Mouse (Mus musculus): Measurements from ENCODE around the gene Slc38a10.

The Slc38a10 gene

GRCm38 (mm10) chr11:120140255-120140654, 10.9 kb downstream of the Slc38a10 start:
- DNase-seq (ENCODE audit: low read depth, low spot score) = no peak

DNA sequence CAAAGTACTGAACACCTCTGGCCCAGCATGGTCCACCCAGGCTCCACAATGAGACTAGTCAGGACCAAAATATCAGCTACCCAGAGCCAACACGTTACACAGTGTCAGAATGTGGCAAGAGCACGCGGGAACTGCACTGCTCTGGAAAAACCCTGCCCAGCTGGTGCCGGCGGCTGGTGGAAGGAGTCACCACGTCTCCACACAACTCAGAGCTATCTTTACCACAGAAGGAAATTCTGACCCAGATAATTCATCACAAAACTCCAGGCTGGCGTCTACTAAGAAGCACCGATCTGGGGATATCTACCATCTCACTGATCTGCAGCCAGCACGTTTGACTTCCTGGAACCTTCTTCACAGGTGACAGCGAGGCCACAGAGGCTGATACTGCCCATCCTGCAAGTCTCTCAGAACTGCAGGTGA, 11.8 kb downstream of the Slc38a10 start:
- DNase-seq (ENCODE audit: low read depth, low spot score) = no peak

DNA sequence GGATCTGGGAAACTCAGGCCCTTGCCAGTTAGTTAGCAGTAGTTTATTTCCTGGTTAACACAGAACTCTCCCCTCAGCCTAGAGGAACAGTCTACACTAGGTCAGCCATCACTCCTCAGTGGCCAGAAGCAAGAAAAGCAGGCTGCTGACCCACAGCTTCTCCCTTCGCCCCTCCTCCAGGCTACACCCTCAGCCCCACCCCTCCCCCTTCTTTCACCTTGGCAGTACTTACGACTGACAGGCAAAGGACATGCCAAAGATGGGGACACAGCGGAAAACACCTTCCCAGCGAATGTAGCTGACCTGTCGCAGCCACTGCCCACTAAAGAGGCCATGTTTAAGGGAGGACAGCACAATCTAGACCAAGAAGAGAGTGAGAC, 13.5 kb downstream of the Slc38a10 start:
- no peak for DNase-seq (ENCODE audit: low read depth, low spot score)

- no peak for DNase-seq (ENCODE audit: low read depth, low spot score)
These were observed 14.1 kb downstream of the Slc38a10 start for GRCm38 (mm10) chr11:120136796-120137624.

- no peak for DNase-seq (ENCODE audit: low read depth, low spot score)
These were observed 15.0 kb downstream of the Slc38a10 start for GRCm38 (mm10) chr11:120136195-120136594.

GRCm38 (mm10) chr11:120134847-120135530, 16.2 kb downstream of the Slc38a10 start:
- DNase-seq (ENCODE audit: low read depth, low spot score) = no peak

DNA sequence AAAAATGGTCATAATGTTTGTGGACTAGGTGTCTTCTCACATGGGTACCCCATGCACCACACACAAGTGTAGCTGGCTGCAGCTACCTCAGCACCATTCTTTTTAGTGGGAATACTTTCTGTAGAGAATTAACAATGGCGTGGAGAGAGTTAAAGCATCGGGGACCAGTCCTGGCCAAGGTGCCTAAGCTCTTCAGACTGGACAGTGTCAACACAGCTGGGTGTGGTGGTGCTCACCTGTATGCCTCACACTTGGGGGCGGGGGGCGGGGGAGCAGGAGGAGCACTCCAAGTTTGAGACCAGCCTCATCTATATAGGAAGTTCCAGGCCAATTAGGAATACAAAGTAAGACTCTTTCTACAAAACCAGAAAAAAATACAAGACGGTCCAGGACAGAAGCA, 17.0 kb downstream of the Slc38a10 start:
- DNase-seq (ENCODE audit: low read depth, low spot score) = no peak

DNA sequence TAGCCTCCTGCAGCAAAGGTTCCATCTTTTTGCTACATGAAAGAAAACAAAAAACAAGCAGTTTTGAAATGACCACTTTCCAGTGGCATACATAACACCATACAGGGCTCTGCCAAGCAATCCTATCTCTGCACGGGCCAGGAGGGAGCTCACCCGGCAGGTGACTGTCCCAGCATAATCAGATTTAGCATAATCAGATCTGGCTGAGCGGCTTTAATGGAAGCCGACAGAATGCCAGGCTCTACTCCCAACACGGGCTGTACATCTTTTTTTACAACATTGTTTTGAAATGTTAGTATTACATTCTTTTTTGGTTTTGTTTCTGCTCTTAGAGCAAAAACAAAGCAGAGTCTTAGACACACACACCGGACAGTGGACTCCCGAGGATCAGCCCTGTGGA, 21.9 kb downstream of the Slc38a10 start:
- DNase-seq (ENCODE audit: low read depth, low spot score) = peak; percentile 75

DNA sequence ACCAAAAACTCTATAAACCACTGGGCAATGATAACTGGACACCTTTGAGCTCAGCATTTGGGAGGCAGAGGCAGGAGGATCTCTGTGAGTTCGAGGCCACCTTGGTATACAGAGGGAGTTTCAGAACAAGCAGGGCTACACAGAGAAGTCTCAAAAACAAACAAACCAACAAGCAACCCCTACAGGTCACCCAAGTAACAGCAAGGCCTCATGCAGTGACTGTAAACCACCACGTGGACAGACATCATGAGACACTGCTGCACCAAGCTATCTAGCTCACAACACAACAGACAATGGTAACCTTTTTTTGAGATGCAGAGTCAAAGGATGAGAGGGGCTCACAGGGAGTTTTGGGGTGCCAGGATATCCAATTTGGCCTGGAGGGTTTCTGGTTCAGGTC, 24.3 kb downstream of the Slc38a10 start:
- no peak for DNase-seq (ENCODE audit: low read depth, low spot score)

DNA sequence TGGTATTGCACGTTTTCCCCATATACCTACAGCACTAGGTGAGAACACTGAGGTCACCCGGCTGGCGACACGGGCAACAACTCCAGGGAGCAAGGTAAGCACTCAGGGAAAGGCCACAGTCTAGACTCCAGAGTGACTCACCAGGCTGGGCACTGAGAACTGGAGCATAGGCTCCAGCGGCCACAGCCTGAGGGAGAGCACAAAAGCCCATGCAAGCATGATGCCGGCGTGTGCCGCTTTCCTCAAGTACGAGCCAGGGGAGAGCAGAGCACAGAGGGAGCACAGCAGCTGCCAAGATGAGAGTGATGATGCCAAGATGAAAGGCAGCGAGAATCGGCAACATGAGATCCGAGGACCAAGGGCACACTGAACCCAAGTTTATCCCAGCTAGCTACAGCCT, 29.0 kb downstream of the Slc38a10 start:
- DNase-seq (ENCODE audit: low read depth, low spot score) = no peak

DNA sequence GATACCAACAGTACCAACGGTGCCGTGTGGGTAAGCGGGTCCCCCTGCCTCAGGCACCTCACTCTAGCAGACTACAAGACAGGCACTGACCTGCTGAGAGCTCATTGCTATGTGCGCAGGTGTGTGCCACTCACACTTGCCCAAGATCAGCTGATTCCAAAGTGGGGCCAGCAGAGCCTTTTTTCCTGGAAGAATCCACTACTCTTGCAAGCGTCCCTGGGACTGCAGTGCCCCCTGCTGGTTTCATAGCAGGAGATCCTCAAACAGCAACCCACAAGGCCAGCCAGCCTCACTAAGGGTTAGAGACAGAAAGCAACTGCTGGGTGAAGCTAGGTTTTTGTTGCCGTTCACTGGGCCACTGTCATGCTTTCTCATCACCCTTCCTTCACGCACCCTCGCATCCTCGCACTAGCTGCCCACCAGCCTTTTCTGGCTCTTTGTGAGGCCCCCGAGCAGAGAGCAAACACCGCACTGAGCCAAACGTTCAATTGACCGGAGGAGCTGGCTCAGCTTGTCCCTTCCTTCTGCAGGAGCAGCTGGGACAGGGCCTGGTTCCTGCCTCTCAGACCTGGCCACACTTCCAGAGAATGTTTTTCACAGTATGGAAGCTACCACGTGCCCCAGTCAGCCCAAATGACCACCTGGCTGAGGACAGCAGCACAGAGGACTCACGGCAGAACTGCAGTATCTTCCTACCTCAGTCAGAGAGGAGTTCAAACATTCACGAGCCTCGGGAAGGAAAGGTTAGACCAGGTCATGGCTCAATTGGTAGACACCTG, 30.3 kb downstream of the Slc38a10 start:
- DNase-seq (ENCODE audit: low read depth, low spot score) = peak; percentile 50

DNA sequence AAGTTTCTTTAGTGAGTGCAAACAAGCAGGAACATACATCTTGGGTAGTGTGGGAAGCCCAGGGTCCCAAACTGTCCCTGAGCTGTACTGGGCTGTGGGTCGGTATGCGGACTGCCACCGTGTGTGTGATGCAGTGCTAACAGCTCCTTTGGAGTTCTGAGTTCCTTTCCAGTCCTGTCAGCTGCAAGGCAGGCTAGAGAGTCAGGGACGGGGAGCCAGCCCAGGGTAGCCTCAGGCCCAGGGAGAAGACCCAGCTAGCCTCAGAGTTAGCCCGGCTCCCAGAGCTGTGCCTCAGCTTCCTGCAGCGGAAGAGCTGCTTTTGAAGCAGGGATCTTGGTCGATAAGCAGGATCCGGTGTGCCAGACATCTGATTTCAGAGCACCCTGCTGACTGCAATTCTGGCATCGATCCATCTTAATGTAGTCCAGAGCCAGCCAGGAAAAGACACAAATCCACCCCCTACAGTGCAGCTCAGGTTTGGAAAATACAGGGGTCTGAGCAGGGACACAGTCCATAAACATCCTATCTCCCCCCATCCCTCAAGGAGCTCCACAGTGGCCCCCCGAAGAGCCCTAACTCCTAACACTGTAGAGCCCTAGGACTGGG, 31.1 kb downstream of the Slc38a10 start:
- DNase-seq (ENCODE audit: low read depth, low spot score) = no peak

GRCm38 (mm10) chr11:120119108-120119507, 32.0 kb downstream of the Slc38a10 start:
- DNase-seq (ENCODE audit: low read depth, low spot score) = no peak

GRCm38 (mm10) chr11:120117626-120118025, 33.5 kb downstream of the Slc38a10 start:
- no peak for DNase-seq (ENCODE audit: low read depth, low spot score)

- no peak for DNase-seq (ENCODE audit: low read depth, low spot score)
These were observed 36.5 kb downstream of the Slc38a10 start for GRCm38 (mm10) chr11:120114488-120115215.

- DNase-seq (ENCODE audit: low read depth, low spot score) = no peak
These were observed 39.0 kb downstream of the Slc38a10 start for GRCm38 (mm10) chr11:120112136-120112535.

DNA sequence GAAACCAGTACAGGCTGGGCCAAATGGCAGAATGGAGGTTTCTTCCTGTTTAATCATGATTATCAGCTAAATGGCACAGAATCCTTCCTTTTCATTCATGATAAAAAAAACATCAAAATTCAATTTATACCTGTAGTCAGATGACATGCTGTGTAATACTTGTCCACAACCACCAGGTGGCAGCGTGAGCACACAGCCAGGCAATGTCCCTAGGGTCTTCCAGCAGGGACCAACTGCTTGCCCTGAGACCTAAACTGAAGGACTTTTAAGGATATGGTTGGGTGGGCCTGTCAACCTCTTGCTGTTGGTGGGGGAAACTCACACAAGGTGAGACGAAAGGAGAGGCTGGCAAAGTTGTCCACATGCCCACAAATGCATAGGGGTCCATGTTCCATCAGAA, 40.1 kb downstream of the Slc38a10 start:
- DNase-seq (ENCODE audit: low read depth, low spot score) = peak; percentile 54

DNA sequence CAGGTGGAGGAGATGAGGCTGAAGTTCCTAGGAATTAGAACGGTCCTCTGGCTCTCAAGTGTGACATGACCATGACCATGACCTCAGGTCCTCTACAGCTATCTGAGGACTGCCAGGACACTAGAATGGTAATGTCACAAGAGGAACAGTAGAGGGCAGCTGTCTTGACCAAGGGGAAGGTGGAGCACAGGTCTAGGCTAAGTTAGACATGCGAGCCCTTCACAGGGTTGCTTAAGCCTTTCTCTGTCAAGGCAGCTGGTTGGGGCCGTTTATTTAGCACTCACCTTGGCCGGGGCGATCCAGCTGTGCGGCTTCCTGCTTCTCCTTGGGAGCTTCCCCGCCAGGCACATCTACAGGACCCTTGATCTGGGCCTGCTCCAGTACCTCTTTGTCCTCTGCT, 40.6 kb downstream of the Slc38a10 start:
- no peak for DNase-seq (ENCODE audit: low read depth, low spot score)

- DNase-seq (ENCODE audit: low read depth, low spot score) = no peak
These were observed 41.5 kb downstream of the Slc38a10 start for GRCm38 (mm10) chr11:120109558-120110210.

GRCm38 (mm10) chr11:120107796-120108195, 43.4 kb downstream of the Slc38a10 start:
- DNase-seq (ENCODE audit: low read depth, low spot score) = no peak

GRCm38 (mm10) chr11:120107026-120107425, 44.1 kb downstream of the Slc38a10 start:
- no peak for DNase-seq (ENCODE audit: low read depth, low spot score)
